Comparison of ENCODE assay signal across 8 mouse cellular contexts in the genomic region with DNA sequence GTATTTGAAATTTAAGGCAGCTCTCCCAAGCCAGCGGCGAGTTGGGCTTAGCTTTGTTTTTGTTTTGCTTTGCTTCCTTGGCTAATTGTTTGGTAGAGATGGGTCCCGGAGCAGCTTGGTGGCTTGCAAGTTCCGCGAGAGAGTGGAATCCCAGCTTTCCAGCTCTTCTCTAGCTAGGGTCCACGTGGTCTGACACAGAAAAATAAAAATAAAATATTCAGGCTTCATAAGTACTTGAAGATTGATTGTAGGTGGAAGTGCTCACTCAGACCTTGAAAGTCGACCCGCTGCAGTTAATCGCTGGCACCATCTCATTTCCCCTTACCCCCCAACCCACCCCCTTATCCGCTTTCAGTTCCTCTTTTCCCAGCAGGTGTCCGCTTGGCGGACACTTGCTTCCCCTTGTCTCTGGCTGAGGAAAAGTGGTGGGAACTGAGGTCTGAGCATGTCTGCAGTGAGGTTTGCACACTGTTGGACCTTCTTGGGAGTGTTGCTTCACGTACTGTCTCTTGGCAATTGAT.
DNase-seq lines count a peak whose midpoint lies in the region; ATAC-seq and TF ChIP-seq lines count a peak whose summit lies in the region.

No protein-coding gene starts in this region.

- 3% methylated on average over 13 of the region's 13 CpGs for WGBS in embryonic facial prominence, embryonic 13.5 days
- 2% methylated on average over 13 of the region's 13 CpGs for WGBS in limb, embryonic 11.5 days
- 2% methylated on average over 13 of the region's 13 CpGs for WGBS in stomach, postnatal 0 days

- peak overlapping the region; percentile 29 for H3K27ac ChIP-seq in embryonic facial prominence, embryonic 13.5 days
- H3K27ac ChIP-seq in limb, embryonic 11.5 days (replicated peaks; ENCODE audit: low read depth, low read length) = no peak overlapping the region
- H3K27ac ChIP-seq in stomach, postnatal 0 days (replicated peaks) = peak overlapping the region; percentile 69

- no peaks in the 10 kb centered on the region for H3K36me3 ChIP-seq in embryonic facial prominence, embryonic 13.5 days
- H3K36me3 ChIP-seq in limb, embryonic 11.5 days (ENCODE audit: control insufficient read depth, insufficient read depth, low read length) = no peaks in the 10 kb centered on the region
- H3K36me3 ChIP-seq in stomach, postnatal 0 days (ENCODE audit: control insufficient read depth, insufficient read depth, low read length) = no peaks in the 10 kb centered on the region

- TF ChIP-seq CTCF in stomach, postnatal 0 days (IDR thresholded peaks at IDR 0.05; ENCODE audit: low read depth) = no peak

- H3K27me3 ChIP-seq in embryonic facial prominence, embryonic 13.5 days = peaks cover 6% of the 10 kb centered on the region; the same call in 1 of the 2 replicates
- no peaks in the 10 kb centered on the region for H3K27me3 ChIP-seq in limb, embryonic 11.5 days (ENCODE audit: control insufficient read depth, insufficient read depth, low read length)
- H3K27me3 ChIP-seq in stomach, postnatal 0 days (ENCODE audit: control insufficient read depth, insufficient read depth, low read length) = no peaks in the 10 kb centered on the region

- H3K9ac ChIP-seq in embryonic facial prominence, embryonic 13.5 days = peak overlapping the region; percentile 54
- H3K9ac ChIP-seq in limb, embryonic 11.5 days (ENCODE audit: low read length) = peak overlapping the region; percentile 52
- H3K9ac ChIP-seq in stomach, postnatal 0 days (ENCODE audit: low read length) = peak overlapping the region; percentile 51

- no peaks in the 10 kb centered on the region for H3K9me3 ChIP-seq in embryonic facial prominence, embryonic 13.5 days
- H3K9me3 ChIP-seq in limb, embryonic 11.5 days (ENCODE audit: control insufficient read depth, low read length) = no peaks in the 10 kb centered on the region
- H3K9me3 ChIP-seq in stomach, postnatal 0 days (ENCODE audit: control insufficient read depth, low read length) = no peaks in the 10 kb centered on the region

- H3K4me2 ChIP-seq in embryonic facial prominence, embryonic 13.5 days = peak overlapping the region; percentile 66
- peak overlapping the region; percentile 50 for H3K4me2 ChIP-seq in limb, embryonic 11.5 days (ENCODE audit: low read depth, severe bottlenecking)
- H3K4me2 ChIP-seq in stomach, postnatal 0 days (replicated peaks; ENCODE audit: low read depth) = peak overlapping the region; percentile 73

- peak overlapping the region; percentile 38 for H3K4me3 ChIP-seq in embryonic facial prominence, embryonic 13.5 days
- H3K4me3 ChIP-seq in limb, embryonic 11.5 days (ENCODE audit: low read depth, low read length) = peak overlapping the region; percentile 15; the same call in 1 of the 2 replicates
- peak overlapping the region; percentile 39 for H3K4me3 ChIP-seq in stomach, postnatal 0 days (ENCODE audit: low read depth, low read length)

- no peak for ATAC-seq in embryonic facial prominence, embryonic 13.5 days (ENCODE audit: insufficient number of reproducible peaks, insufficient read depth, low FRiP score, low TSS enrichment, low read depth)
- ATAC-seq in limb, embryonic 11.5 days (ENCODE audit: insufficient number of reproducible peaks, low FRiP score, low TSS enrichment, low read depth) = peak; percentile 65; the same call in 1 of the 2 replicates
- peak; percentile 25; the same call in 1 of the 2 replicates for ATAC-seq in megakaryocyte-erythroid progenitor cell, adult 5-6 weeks (replicated peaks; ENCODE audit: low FRiP score, low TSS enrichment, poor library complexity, severe bottlenecking)
- peak; percentile 44; the same call in 1 of the 2 replicates for ATAC-seq in stomach, postnatal 0 days (ENCODE audit: low FRiP score, low TSS enrichment)

- H3K4me1 ChIP-seq in embryonic facial prominence, embryonic 13.5 days = peaks cover 12% of the 10 kb centered on the region
- 0 out of 2 replicates have a peak, but pooled peaks cover 6% of the 10 kb centered on the region for H3K4me1 ChIP-seq in limb, embryonic 11.5 days (ENCODE audit: control insufficient read depth, insufficient read depth, low read length)
- no peaks in the 10 kb centered on the region for H3K4me1 ChIP-seq in stomach, postnatal 0 days (replicated peaks; ENCODE audit: control insufficient read depth, insufficient read depth)

- TF ChIP-seq EP300 in stomach, postnatal 0 days (optimal IDR thresholded peaks at IDR 0.05) = no peak

- DNase-seq in A20 (ENCODE audit: low read depth, low spot score) = peak; percentile 88
- peak; percentile 47 for DNase-seq in CD4-positive helper T cell, adult 2 months (ENCODE audit: low read depth, low spot score)
- peak; percentile 46 for DNase-seq in heart, postnatal 4 days
- DNase-seq in limb, embryonic 11.5 days (ENCODE audit: low spot score) = peak; percentile 69
- peak; percentile 29 for DNase-seq in stomach, postnatal 0 days (ENCODE audit: low spot score)
- DNase-seq in cerebellum, adult 11 months = no peak
